Mouse (Mus musculus) cortical plate, adult 2 months (tissue): Measurements from ENCODE around the gene Dnajc12.

Experiments used
- CTCF ChIP-seq: fragments of 200-500 bp; IDR thresholded peaks from 2 replicates; pipeline ENCODE4 v1.5.1; 2011; ENCODE audit warnings: mild to moderate bottlenecking, control low read depth, low read length; ENCODE audit not compliant: insufficient read depth; ENCODE audit errors: extremely low read depth
- POLR2A ChIP-seq: fragments of 200-500 bp; IDR thresholded peaks from 2 replicates; pipeline ENCODE4 v1.6.1; 2011; ENCODE audit warnings: mild to moderate bottlenecking, low read length, control low read depth; ENCODE audit not compliant: insufficient read depth; ENCODE audit errors: extremely low read depth

GRCm38 (mm10) chr10:63429380-63429779 is 47.1 kb downstream of the Dnajc12 start:
- TF ChIP-seq CTCF (no peak), POLR2A (no peak)
